ENCODE assay signal across 20 mouse cellular contexts in genomic region chr8:70591569-70591968, GRCm38 (mm10). TPM values are rescaled to one million over a fixed set of nuclear protein-coding genes. Genes with fewer than 3 reads are reported as not detected.
A peak's percentile ranks its signal among the peaks of the same experiment; 100 is the strongest.
DNase-seq lines count a peak whose midpoint lies in the region; ATAC-seq and TF ChIP-seq lines count a peak whose summit lies in the region.
"Had no signal": no experiment of that assay in that cellular context is flagged by ENCODE, and none has a peak within 500 bp of the region (broad histone marks: within the 10 kb centered on the region; RNA-seq: fewer than 3 reads in every experiment).

No protein-coding gene starts in this region.

- H3K4me1 ChIP-seq in heart, embryonic 15.5 days (replicated peaks): peaks cover 35% of the 10 kb centered on the region
- peaks cover 4% of the 10 kb centered on the region for H3K4me1 ChIP-seq in lung, embryonic 14.5 days (ENCODE audit: insufficient read depth)
- peaks cover 21% of the 10 kb centered on the region for H3K4me1 ChIP-seq in embryonic facial prominence, embryonic 12.5 days

- 64% methylated on average over 12 of the region's 12 CpGs for WGBS in heart, embryonic 15.5 days
- 85% methylated on average over 12 of the region's 12 CpGs for WGBS in lung, embryonic 14.5 days
- WGBS in embryonic facial prominence, embryonic 12.5 days: 86% methylated on average over 12 of the region's 12 CpGs

- H3K4me2 ChIP-seq in heart, embryonic 15.5 days: no peak overlapping the region
- no peak overlapping the region for H3K4me2 ChIP-seq in lung, embryonic 14.5 days
- H3K4me2 ChIP-seq in embryonic facial prominence, embryonic 12.5 days (replicated peaks): no peak overlapping the region
- H3K4me2 ChIP-seq: liver, embryonic 13.5 days had no signal

- H3K27me3 ChIP-seq in heart, embryonic 15.5 days: no peaks in the 10 kb centered on the region
- no peaks in the 10 kb centered on the region for H3K27me3 ChIP-seq in lung, embryonic 14.5 days (ENCODE audit: insufficient read depth, low read length)
- H3K27me3 ChIP-seq in embryonic facial prominence, embryonic 12.5 days: no peaks in the 10 kb centered on the region
- H3K27me3 ChIP-seq: liver, embryonic 13.5 days had no signal

- H3K9ac ChIP-seq in heart, embryonic 15.5 days: no peak overlapping the region
- no peak overlapping the region for H3K9ac ChIP-seq in lung, embryonic 14.5 days
- peak overlapping the region; percentile 11; the same call in 1 of the 2 replicates for H3K9ac ChIP-seq in embryonic facial prominence, embryonic 12.5 days
- H3K9ac ChIP-seq: liver, embryonic 13.5 days had no signal

- H3K9me3 ChIP-seq in heart, embryonic 15.5 days (replicated peaks): no peaks in the 10 kb centered on the region
- no peaks in the 10 kb centered on the region for H3K9me3 ChIP-seq in lung, embryonic 14.5 days (ENCODE audit: low read depth, low read length)
- no peaks in the 10 kb centered on the region for H3K9me3 ChIP-seq in embryonic facial prominence, embryonic 12.5 days
- H3K9me3 ChIP-seq: hindbrain, embryonic 10.5 days; liver, embryonic 13.5 days had no signal

- no peak for TF ChIP-seq CTCF in lung, embryonic 14.5 days (IDR thresholded peaks at IDR 0.05; ENCODE audit: low read depth)

- peak; percentile 65 for DNase-seq in adrenal gland, postnatal 14 days
- no peak for DNase-seq in adrenal gland, adult (ENCODE audit: inconsistent age in 2 of 2, low spot score in 1 of 2)
- no peak for DNase-seq in heart, postnatal 14 days
- DNase-seq in lung, embryonic 14.5 days: no peak
- no peak for DNase-seq in lung, postnatal 14 days
- DNase-seq in gastrocnemius, postnatal 36 days: no peak
- DNase-seq: gastrocnemius, postnatal 25 days; kidney, adult 8-10 months; kidney, postnatal 36 days; left cerebral cortex, postnatal 4 days; liver, embryonic 13.5 days; thymus, postnatal 25 days had no signal

- no peak for ATAC-seq in heart, embryonic 15.5 days (replicated peaks; ENCODE audit: insufficient number of reproducible peaks, insufficient read depth, low FRiP score, low read depth)
- ATAC-seq in lung, embryonic 14.5 days (ENCODE audit: insufficient read depth): no peak
- ATAC-seq in embryonic facial prominence, embryonic 12.5 days (ENCODE audit: insufficient number of reproducible peaks, insufficient read depth, low FRiP score, low TSS enrichment): no peak
- ATAC-seq: inflammation-experienced regulatory T-cells, adult 6 months; lung, postnatal 0 days had no signal

- peaks cover 38% of the 10 kb centered on the region; the same call in 1 of the 2 replicates for H3K36me3 ChIP-seq in heart, embryonic 15.5 days
- H3K36me3 ChIP-seq in lung, embryonic 14.5 days (ENCODE audit: insufficient read depth): peaks cover 54% of the 10 kb centered on the region
- peaks cover 54% of the 10 kb centered on the region for H3K36me3 ChIP-seq in embryonic facial prominence, embryonic 12.5 days

- no peak overlapping the region for H3K4me3 ChIP-seq in heart, embryonic 15.5 days
- H3K4me3 ChIP-seq in lung, embryonic 14.5 days (ENCODE audit: low read depth, low read length): no peak overlapping the region
- H3K4me3 ChIP-seq in embryonic facial prominence, embryonic 12.5 days: no peak overlapping the region
- H3K4me3 ChIP-seq: hindbrain, embryonic 10.5 days; liver, embryonic 13.5 days had no signal

- intact Hi-C loops in heart, postnatal 14 days (cut with DNase I): no loop called here
- intact Hi-C loops in gastrocnemius, postnatal 36 days (cut with DNase I): no loop called here

- peak overlapping the region; percentile 46 for H3K27ac ChIP-seq in heart, embryonic 15.5 days
- H3K27ac ChIP-seq in lung, embryonic 14.5 days (ENCODE audit: low read depth): 0 out of 2 replicates have a peak overlapping the region, but pooled peaks have one; percentile 12
- H3K27ac ChIP-seq in embryonic facial prominence, embryonic 12.5 days: no peak overlapping the region
- H3K27ac ChIP-seq: hindbrain, embryonic 10.5 days; liver, embryonic 13.5 days had no signal

RNA-seq across cellular contexts. Expression of gene Isyna1, which starts 2.6 kb away (rescaled TPM):
- total RNA-seq in adrenal gland, postnatal 14 days (2021): 77.2 and 84.7 TPM in 2 replicates
- polyA plus RNA-seq in heart, embryonic 15.5 days (2015; fragmentation: Nextera tagmentation; extraction: Ambion mirVana): 92.9 and 121 TPM in 2 replicates
- 10 to 100 TPM; 25.8 to 27.7 TPM for total RNA-seq in heart, postnatal 14 days (2021)
- 91.6 and 107 TPM in 2 replicates for polyA plus RNA-seq in lung, embryonic 14.5 days (2014; fragmentation: Nextera tagmentation; extraction: Ambion mirVana)
- 185 and 195 TPM in 2 replicates for polyA plus RNA-seq in embryonic facial prominence, embryonic 12.5 days (2016; fragmentation: Nextera tagmentation; extraction: Ambion mirVana)
- total RNA-seq in gastrocnemius, postnatal 36 days (2021): 1 to 10 TPM; 4.1 to 5.1 TPM

RNA-seq across cellular contexts. Expression of gene Ssbp4, which starts 17.1 kb away (rescaled TPM):
- 84.4 and 102 TPM in 2 replicates for total RNA-seq in adrenal gland, postnatal 14 days (2021)
- 62.1 and 82.6 TPM in 2 replicates for polyA plus RNA-seq in heart, embryonic 15.5 days (2015; fragmentation: Nextera tagmentation; extraction: Ambion mirVana)
- total RNA-seq in heart, postnatal 14 days (2021): 10 to 100 TPM; 39.7 to 46.4 TPM
- 127 and 143 TPM in 2 replicates for polyA plus RNA-seq in lung, embryonic 14.5 days (2014; fragmentation: Nextera tagmentation; extraction: Ambion mirVana)
- 134 and 142 TPM in 2 replicates for polyA plus RNA-seq in embryonic facial prominence, embryonic 12.5 days (2016; fragmentation: Nextera tagmentation; extraction: Ambion mirVana)
- 10 to 100 TPM; 12.5 to 15.9 TPM for total RNA-seq in gastrocnemius, postnatal 36 days (2021)

RNA-seq across cellular contexts. Expression of gene Lrrc25, which starts 24.4 kb away (rescaled TPM):
- total RNA-seq in adrenal gland, postnatal 14 days (2021): 1.6 and 2.0 TPM in 2 replicates
- polyA plus RNA-seq in heart, embryonic 15.5 days (2015; fragmentation: Nextera tagmentation; extraction: Ambion mirVana): 1.4 and 3.4 TPM in 2 replicates
- total RNA-seq in heart, postnatal 14 days (2021): 1 to 10 TPM; 1.8 to 2.5 TPM
- polyA plus RNA-seq in lung, embryonic 14.5 days (2014; fragmentation: Nextera tagmentation; extraction: Ambion mirVana): 1.9 TPM in 2 replicates
- polyA plus RNA-seq in embryonic facial prominence, embryonic 12.5 days (2016; fragmentation: Nextera tagmentation; extraction: Ambion mirVana): 1.1 and 1.2 TPM in 2 replicates
- under 1 TPM; 0.38 to 0.64 TPM for total RNA-seq in gastrocnemius, postnatal 36 days (2021)

RNA-seq across cellular contexts. Expression of gene Gdf15, which starts 40.7 kb away (rescaled TPM):
- total RNA-seq in adrenal gland, postnatal 14 days (2021): 0.79 and 1.0 TPM in 2 replicates
- 0.89 and 1.3 TPM in 2 replicates for polyA plus RNA-seq in heart, embryonic 15.5 days (2015; fragmentation: Nextera tagmentation; extraction: Ambion mirVana)
- total RNA-seq in heart, postnatal 14 days (2021): 1 to 10 TPM in 1 of 2 experiments, under 1 TPM in 1; 0.41 to 1.6 TPM
- 0.12 and 0.22 TPM in 2 replicates for polyA plus RNA-seq in lung, embryonic 14.5 days (2014; fragmentation: Nextera tagmentation; extraction: Ambion mirVana)
- polyA plus RNA-seq in embryonic facial prominence, embryonic 12.5 days (2016; fragmentation: Nextera tagmentation; extraction: Ambion mirVana): not detected in 2 replicates
- under 1 TPM in 1 of 2 experiments, not detected in 1; 0.18 TPM for total RNA-seq in gastrocnemius, postnatal 36 days (2021)
- total RNA-seq: layer of hippocampus, postnatal 10 days; left cerebral cortex, postnatal 4 days; megakaryocyte-erythroid progenitor cell, adult 5-6 weeks had no signal
- polyA plus RNA-seq: forebrain, embryonic 11.5 days; hindbrain, embryonic 10.5 days; inflammation-experienced regulatory T-cells, adult 6 months had no signal

RNA-seq across cellular contexts. Expression of gene Ell, which starts 52.3 kb away (rescaled TPM):
- total RNA-seq in adrenal gland, postnatal 14 days (2021): 22.4 and 22.9 TPM in 2 replicates
- polyA plus RNA-seq in heart, embryonic 15.5 days (2015; fragmentation: Nextera tagmentation; extraction: Ambion mirVana): 10.8 and 15.0 TPM in 2 replicates
- total RNA-seq in heart, postnatal 14 days (2021): 10 to 100 TPM; 15.5 to 16.5 TPM
- 18.5 and 20.0 TPM in 2 replicates for polyA plus RNA-seq in lung, embryonic 14.5 days (2014; fragmentation: Nextera tagmentation; extraction: Ambion mirVana)
- 19.1 TPM in 2 replicates for polyA plus RNA-seq in embryonic facial prominence, embryonic 12.5 days (2016; fragmentation: Nextera tagmentation; extraction: Ambion mirVana)
- total RNA-seq in gastrocnemius, postnatal 36 days (2021): 10 to 100 TPM in 1 of 2 experiments, 1 to 10 TPM in 1; 9.6 to 10.5 TPM

Comparison
In these comparisons a context has a peak if more than half of its experiments do, and no peak if none do; other contexts are left out.
1. RNA of gene Isyna1, which starts 2.6 kb away (total RNA-seq): 77.2 to 84.7 TPM in adrenal gland, postnatal 14 days and 25.8 to 27.7 TPM in heart, postnatal 14 days; 4.1 to 5.1 TPM in gastrocnemius, postnatal 36 days; every median in the first group is over 4 times any median in the second.